Mouse (Mus musculus) brown adipose tissue, adult 24 weeks (tissue): ENCODE measurements around the gene F2rl3. TPM values are rescaled to one million over a fixed set of nuclear protein-coding genes. Genes with fewer than 3 reads are reported as not detected.

ENCODE experiments used
- H3K27ac ChIP-seq: fragments of 200-500 bp; replicated peaks from 2 replicates; pipeline ENCODE4 v1.5.1; 2012; ENCODE audit warnings: low read depth, mild to moderate bottlenecking, low read length
- H3K4me1 ChIP-seq: fragments of 200-500 bp; 2 replicates; pipeline ENCODE4 v1.6.1; 2012; ENCODE audit warnings: low read length, mixed read lengths; ENCODE audit not compliant: control insufficient read depth, insufficient read depth, insufficient read length
- H3K4me3 ChIP-seq: fragments of 200-500 bp; 2 replicates; pipeline ENCODE4 v1.5.1; 2012; ENCODE audit warnings: low read depth, mild to moderate bottlenecking, low read length, moderate library complexity; ENCODE audit not compliant: insufficient read depth
- polyA plus RNA-seq: library from polyadenylated mRNA; stranded (reverse); fragments of >200 nt; gene quantifications from 2 replicates; pipeline ENCODE4 v1.2.4, GENCODE M21; 2012; ENCODE audit not compliant: missing spikeins, insufficient read depth, insufficient read length

Gene F2rl3
- 0.59 and 0.88 TPM in 2 replicates for polyA plus RNA-seq

DNA sequence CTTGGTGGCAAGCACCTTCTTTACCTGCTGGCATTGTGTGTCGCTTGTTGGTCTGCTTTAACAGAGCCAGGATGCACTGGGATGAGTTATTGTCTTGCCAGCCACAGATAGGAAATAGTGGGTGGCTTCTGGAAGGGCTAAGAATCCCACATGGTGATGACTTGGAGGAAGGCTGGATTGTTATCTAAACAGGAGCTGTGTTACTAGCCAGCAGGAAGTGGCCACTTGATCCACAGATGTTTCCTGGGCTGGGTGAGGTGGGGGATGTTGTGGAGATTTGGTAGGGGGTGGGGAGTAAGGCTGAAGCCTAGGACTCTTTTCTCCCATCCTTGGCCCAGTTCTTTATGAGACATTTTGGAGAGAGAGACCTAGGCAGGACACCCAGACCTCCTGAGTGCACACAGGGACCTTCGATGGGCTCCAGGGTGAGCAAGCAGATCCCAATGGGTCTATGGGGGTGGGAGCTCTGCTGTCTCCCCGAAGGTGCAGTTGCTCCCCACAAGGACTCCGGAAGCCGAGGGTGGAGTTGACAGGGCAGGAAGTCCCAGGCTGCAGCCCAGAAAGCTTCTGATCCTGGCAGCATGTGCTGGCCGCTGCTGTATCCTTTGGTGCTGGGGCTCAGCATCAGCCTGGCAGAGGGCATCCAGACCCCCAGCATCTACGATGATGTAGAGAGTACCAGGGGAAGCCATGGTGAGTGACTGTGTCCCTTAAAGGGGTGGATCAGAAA lies at the start of gene F2rl3:
TSS of gene F2rl3 (plus strand) at position 559 of the 730 bp plus-strand sequence.
- peaks cover 8% of the 10 kb centered on the region for H3K4me1 ChIP-seq
- peak within 1 kb of the TSS; percentile 60 for H3K4me3 ChIP-seq
- peak within 1 kb of the TSS; percentile 78 for H3K27ac ChIP-seq

DNA sequence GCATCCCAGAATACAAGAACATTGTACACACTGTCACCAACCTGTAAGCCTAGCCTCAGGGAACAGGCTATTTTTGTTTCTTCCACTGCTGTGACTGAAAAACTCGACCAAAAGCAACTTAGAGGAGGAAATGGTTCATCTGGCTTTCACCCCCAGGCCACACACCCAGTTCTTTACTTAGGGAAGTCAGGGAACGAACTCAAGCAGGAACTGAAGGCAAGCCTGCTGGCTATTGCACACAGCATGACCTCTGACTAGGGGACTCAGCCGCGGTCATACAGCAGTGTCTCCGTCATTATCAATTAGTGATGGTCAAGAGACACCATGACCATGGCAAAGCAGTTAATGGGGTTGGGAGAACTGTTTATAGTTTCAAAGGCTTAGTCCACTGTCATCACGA lies 49.1 kb upstream of the F2rl3 start:
- H3K27ac ChIP-seq: no peak overlapping the region
- no peak overlapping the region for H3K4me3 ChIP-seq
- H3K4me1 ChIP-seq: no peaks in the 10 kb centered on the region

DNA sequence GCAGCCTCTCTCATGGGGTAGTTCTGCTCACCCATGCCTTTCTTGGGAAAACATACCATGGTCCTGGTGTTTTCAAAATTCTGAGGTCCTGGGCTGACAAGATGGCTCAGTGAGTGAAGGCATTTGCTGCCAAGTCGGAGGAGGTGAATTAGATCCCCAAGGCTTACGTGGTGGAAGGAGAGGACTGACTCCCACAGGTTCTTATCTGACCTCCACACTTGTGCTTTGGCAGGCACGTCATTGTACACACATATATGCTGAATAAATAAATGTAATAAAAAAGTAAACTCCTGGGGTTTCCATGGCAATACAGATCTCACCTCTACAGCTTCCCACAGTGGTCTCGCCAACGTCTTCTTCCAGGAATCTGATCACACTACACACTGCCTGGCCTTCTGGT lies 45.1 kb upstream of the F2rl3 start:
- Histone ChIP-seq H3K4me1 (no peaks in the 10 kb centered on the region), H3K27ac (no peak overlapping the region), H3K4me3 (no peak overlapping the region)

DNA sequence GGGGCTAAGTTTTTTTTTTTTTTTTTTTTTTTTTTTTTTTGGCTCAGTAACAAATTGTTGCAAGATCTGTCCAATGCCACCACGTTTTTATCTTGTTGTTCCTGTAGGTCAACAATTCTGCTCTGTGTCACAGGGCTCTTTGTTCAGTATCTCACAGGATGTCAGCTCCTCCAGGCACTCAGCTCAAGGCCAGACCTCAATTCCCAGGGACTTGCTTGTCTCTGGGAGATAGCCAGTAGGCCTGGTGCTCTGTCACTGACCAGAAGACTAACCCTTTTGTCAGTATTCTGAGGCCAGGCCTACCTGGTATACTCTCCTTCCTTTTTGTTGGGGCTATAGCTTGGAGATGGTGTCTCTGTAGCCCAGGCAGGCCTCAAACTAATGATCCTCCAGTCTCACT lies 41.1 kb upstream of the F2rl3 start:
- Histone ChIP-seq H3K4me1 (peaks cover 5% of the 10 kb centered on the region), H3K27ac (no peak overlapping the region), H3K4me3 (no peak overlapping the region)

DNA sequence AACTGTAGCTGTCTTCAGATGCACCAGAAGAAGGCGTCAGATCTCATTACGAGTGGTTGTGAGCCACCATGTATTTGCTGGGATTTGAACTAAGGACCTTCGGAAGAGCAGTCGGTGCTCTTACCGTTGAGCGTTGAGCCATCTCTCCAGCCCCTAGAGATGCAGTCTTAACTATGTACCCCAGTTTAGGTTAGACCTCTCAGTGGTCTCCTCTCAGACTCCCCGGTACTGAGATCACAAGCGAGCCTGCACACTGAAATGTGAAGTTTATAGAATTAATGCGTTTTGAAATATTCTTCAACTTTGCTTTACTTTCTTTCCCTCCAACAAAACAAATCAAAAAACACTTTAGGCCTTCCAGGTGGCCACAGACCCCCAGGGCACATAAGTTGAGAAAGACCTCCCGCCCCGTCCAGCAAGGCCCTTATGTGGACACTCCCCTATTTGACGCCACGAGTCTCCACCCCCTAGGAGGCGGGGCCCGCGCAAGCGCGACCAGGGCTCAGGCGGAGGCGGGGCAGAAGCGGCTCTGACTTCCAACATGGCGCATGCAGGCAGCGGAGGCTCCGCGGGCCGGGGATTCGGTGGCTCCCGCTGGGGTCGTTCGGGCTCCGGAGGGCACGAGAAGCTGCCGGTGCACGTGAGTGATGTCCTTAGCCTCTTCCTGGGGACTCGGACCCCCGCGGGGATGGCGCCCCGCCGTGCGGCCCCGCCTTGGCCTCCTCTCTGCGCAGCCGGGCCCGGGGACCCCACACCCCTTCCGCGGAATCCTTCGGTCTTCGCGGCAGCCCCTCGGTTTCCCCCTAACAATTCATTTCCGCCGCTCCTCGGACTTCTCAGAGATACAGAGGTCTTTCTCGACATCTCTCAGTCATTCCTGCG lies 38.7 kb upstream of the F2rl3 start, which contains the start of gene Sin3b:
TSS of gene Sin3b (plus strand) at position 517 of the 882 bp plus-strand sequence.
- Histone ChIP-seq H3K4me3 (peak within 1 kb of the TSS; percentile 98), H3K27ac (peak within 1 kb of the TSS; percentile 60; the same call in 1 of the 2 replicates), H3K4me1 (peaks cover 5% of the 10 kb centered on the region)

DNA sequence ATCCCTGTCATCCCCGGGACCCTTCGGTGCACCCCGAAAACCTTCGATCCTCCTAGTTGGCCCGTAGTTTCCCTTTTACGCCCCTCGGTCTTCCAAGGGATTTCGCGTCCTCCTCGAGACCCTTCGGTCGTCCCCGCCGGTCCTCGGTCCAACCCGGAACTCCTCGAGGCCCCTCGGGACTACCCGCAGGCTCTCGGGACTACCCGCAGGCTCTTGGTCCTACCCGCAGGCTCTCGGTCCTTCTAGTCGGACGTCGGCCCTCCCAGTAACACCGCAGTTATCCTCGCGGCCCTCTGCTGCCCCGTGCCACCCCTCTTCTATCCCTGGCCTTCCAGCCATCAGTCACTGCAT lies 38.1 kb upstream of the F2rl3 start:
- Histone ChIP-seq H3K27ac (peak overlapping the region; percentile 60; the same call in 1 of the 2 replicates), H3K4me3 (peak overlapping the region; percentile 98), H3K4me1 (peaks cover 5% of the 10 kb centered on the region)

DNA sequence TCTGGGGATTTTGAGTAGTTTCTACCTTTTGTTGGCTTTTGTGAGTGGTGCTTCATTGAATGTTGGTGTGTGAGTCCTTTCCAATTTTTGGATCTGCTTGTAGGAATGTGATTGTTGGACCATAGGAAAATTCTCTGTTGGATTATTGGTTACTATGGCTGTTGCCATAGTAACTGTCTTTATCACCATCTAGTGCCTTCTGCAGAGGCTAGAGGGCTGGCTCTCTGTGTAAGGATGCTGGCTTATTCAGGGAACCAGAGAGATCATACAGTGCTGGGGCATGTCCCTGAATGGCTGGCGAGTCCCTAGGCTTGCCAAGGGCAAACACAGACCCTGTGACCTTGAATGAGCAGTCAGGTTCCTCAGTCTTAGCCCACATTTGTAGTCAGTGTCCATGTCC lies 33.0 kb upstream of the F2rl3 start:
- H3K27ac ChIP-seq: no peak overlapping the region
- H3K4me1 ChIP-seq: peaks cover 5% of the 10 kb centered on the region
- H3K4me3 ChIP-seq: no peak overlapping the region

DNA sequence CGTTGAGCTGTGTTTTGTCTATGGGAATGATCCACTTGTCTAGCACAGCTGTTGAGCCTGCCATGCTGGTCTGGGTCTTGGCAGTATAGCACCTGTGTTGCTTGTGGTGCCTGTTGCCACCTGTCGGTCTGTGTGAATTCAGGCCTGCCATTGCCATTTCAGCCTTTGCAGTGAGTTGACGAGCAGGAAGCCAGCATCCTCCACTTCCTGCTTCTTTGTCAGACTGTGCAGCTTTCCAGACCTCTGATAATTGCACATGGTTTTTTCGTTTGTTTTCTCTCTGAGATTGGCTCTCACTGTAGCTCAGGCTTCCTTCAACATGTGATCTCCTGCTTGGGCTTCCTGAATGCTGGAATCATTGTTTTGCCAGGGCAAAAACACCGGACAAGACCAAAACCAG lies 26.7 kb upstream of the F2rl3 start:
- Histone ChIP-seq H3K27ac (peak overlapping the region; percentile 55), H3K4me3 (no peak overlapping the region), H3K4me1 (peaks cover 4% of the 10 kb centered on the region)

DNA sequence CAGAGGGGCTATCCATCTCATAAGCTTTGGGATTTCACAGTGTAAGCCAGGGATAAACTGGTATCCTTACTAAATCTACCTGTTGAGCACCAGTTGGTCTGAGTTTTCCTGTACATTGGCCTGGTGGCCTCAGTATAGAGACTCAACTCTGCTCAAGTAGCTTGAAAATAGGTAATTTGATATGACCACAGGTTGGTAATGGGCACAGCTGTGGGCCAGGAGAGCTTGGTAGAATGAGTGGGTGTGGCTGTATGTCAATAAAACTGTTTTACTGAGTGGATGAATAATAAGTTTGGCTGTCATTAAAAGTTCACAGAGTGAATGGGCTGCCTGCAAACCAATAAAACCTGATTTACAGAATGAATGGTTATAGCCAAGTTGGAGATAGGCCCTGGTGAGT lies 24.8 kb upstream of the F2rl3 start:
- peaks cover 4% of the 10 kb centered on the region for H3K4me1 ChIP-seq
- no peak overlapping the region for H3K4me3 ChIP-seq
- H3K27ac ChIP-seq: no peak overlapping the region

DNA sequence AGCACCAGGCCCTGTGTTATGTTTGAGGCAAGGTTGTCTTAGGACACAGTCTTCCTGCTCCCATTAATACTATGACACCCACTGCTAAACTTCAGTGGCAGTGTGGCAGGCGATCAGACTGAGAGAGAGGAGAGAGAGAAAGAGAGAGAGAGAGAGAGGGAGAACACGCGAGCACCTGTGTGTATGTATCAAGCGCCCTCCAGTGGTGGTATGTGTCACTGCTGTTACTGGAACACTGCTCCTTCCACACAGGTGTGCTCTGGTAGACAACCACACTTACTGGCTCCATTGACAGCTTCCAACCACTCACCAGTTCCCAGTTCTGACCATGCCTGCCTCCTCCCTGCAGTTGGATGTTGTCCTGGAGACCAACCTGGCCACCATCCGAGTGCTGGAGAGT lies 15.6 kb upstream of the F2rl3 start:
- H3K4me1 ChIP-seq: no peaks in the 10 kb centered on the region
- no peak overlapping the region for H3K4me3 ChIP-seq
- no peak overlapping the region for H3K27ac ChIP-seq

DNA sequence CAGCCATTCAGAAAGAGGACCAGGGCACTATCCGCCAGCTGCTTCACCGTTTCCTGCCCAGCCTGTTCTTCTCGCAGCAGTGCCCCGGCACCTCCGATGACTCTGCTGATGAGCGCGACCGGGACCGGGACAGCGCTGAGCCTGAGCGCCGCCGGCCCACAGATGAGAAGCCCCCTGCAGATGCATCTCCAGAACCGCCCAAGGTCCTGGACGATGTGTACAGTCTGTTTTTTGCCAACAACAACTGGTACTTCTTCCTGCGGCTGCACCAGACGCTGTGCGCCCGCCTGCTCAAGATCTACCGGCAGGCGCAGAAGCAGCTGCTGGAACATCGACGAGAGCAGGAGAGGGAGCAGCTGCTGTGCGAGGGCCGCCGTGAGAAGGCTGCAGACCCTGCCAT lies 11.8 kb upstream of the F2rl3 start:
- no peak overlapping the region for H3K4me3 ChIP-seq
- H3K27ac ChIP-seq: no peak overlapping the region
- no peaks in the 10 kb centered on the region for H3K4me1 ChIP-seq

DNA sequence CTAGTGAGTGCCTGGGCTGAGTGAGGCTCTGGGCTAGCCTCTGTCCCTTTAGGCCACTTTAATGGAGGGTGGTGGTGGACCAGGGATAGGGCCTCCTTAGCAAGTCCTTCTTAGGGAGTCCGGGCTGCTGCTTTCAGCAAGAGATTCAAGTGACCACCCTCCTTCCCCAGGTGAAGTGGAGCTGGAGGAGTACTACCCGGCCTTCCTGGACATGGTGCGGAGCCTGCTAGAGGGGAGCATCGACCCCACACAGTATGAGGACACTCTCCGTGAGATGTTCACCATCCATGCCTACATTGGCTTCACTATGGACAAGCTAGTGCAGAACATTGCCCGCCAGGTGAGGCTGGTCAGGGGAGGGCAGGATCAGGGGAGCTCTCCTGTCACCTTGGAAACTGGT lies 11.4 kb upstream of the F2rl3 start:
- H3K4me3 ChIP-seq: no peak overlapping the region
- no peaks in the 10 kb centered on the region for H3K4me1 ChIP-seq
- H3K27ac ChIP-seq: no peak overlapping the region

DNA sequence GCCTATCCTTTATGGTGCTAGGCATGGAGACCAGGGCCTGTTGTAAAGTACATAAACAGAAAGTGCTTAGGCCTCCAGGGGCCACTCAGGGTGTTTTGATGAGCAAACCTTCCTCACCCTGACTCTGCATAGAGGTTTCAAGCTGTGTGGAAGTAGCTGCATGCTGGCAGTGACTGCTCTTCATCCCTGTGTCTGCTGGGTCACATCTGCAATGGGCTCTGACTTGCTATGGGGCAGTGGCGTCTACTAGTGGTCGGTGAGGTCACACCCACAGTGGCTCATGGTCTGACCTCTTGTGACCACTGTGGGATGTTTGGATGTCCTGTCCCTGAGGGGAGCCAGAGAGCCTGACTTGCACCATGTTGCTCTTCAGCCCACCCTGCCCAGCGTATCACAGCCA lies 10.6 kb upstream of the F2rl3 start:
- H3K4me3 ChIP-seq: no peak overlapping the region
- H3K4me1 ChIP-seq: no peaks in the 10 kb centered on the region
- H3K27ac ChIP-seq: no peak overlapping the region

DNA sequence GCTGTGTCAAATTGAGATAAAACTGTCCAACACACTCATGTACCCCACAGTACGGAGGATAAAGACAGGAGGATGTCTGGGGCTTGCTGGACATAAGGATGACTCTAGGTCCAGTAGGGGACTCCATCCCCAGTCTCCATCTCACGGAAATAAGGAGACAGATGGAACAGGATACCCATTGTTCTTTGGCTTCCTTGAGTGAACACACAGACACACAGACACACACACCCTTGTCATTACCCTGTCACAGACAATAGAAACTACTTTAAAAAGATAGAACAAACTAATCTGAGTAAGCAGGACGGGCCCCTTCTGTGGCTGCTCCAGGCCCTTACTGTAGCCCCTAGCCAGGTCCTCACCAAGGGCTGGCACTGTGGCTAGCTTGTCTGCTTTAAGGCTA lies 9.4 kb upstream of the F2rl3 start:
- no peaks in the 10 kb centered on the region for H3K4me1 ChIP-seq
- peak overlapping the region; percentile 45; the same call in 1 of the 2 replicates for H3K27ac ChIP-seq
- no peak overlapping the region for H3K4me3 ChIP-seq

DNA sequence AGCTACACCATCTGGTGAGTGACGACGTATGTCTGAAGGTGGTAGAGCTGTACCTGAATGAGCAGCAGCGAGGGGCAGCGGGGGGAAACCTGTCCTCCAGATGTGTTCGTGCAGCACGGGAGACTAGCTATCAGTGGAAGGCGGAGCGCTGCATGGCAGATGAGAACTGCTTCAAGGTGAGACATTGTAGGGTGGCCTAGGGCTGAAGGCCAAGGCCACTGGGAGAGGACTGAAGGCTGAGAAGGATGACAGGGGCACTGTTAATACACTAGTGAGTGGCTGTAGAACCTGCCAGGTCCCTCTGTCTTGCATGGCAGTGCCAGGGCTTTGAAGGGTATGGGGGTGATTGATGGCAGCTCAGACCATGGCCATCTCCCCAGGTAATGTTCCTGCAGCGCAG lies 8.5 kb upstream of the F2rl3 start:
- Histone ChIP-seq H3K4me1 (no peaks in the 10 kb centered on the region), H3K27ac (no peak overlapping the region), H3K4me3 (no peak overlapping the region)
